Mouse (Mus musculus) heart, embryonic 12.5 days (tissue): ENCODE results near the gene Wdr47. TPM values are rescaled to one million over a fixed set of nuclear protein-coding genes. Genes with fewer than 3 reads are reported as not detected.
"Not testable (repeated sequence)": the region's sequence is repeated elsewhere in the genome, so short reads cannot be mapped to it uniquely, and the experiment has no call there.

Experiments used
- ATAC-seq: fragments of 200-750 bp; cut with Nextera tagmentation; 2 replicates; pipeline ENCODE4 v1.8.0; 2017; ENCODE audit warnings: moderate TSS enrichment, moderate library complexity; ENCODE audit not compliant: insufficient number of reproducible peaks, low FRiP score
- H3K27ac ChIP-seq: fragments of 300-500 bp; sonication (generic); 2 replicates; pipeline ENCODE4 v1.5.1; 2016; ENCODE audit warnings: mild to moderate bottlenecking, moderate library complexity; ENCODE audit not compliant: poor library complexity, severe bottlenecking
- H3K27me3 ChIP-seq: fragments of 300-500 bp; sonication (generic); replicated peaks from 2 replicates; pipeline ENCODE4 v1.6.1; 2016; ENCODE audit warnings: mild to moderate bottlenecking, moderate library complexity
- H3K36me3 ChIP-seq: fragments of 300-500 bp; sonication (generic); 2 replicates; pipeline ENCODE4 v1.6.1; 2016; ENCODE audit warnings: mild to moderate bottlenecking, moderate library complexity
- H3K4me1 ChIP-seq: fragments of 300-500 bp; sonication (generic); replicated peaks from 2 replicates; pipeline ENCODE4 v1.6.1; 2016; ENCODE audit warnings: mild to moderate bottlenecking
- H3K4me2 ChIP-seq: fragments of 300-500 bp; sonication (generic); 2 replicates; pipeline ENCODE4 v1.6.1; 2016; ENCODE audit warnings: mild to moderate bottlenecking, moderate library complexity
- H3K4me3 ChIP-seq: fragments of 300-500 bp; sonication (generic); 2 replicates; pipeline ENCODE4 v1.5.1; 2016; ENCODE audit warnings: mild to moderate bottlenecking
- H3K9ac ChIP-seq: fragments of 300-500 bp; sonication (generic); 2 replicates; pipeline ENCODE4 v1.6.1; 2016; ENCODE audit warnings: mild to moderate bottlenecking, moderate library complexity
- H3K9me3 ChIP-seq: fragments of 300-500 bp; sonication (generic); replicated peaks from 2 replicates; pipeline ENCODE4 v1.6.1; 2016; ENCODE audit warnings: mild to moderate bottlenecking, moderate library complexity
- WGBS: fragments of 180-500 bp; shearing (Covaris S2); methylation state at CpG from one replicate; pipeline ENCODE4 v1.1.7; 2016; 5-methylcytosine and 5-hydroxymethylcytosine counted together
- microRNA-seq: library from miRNA; unstranded; fragments of <30 nt; microRNA quantifications from one replicate; pipeline ENCODE4, GENCODE M21; 2017
- polyA plus RNA-seq: library from polyadenylated mRNA; unstranded; fragments of >200 nt; fragmentation: Nextera tagmentation; extraction: Ambion mirVana; gene quantifications from 2 replicates; pipeline ENCODE4 v1.2.1, GENCODE M21; 2016

The Wdr47 gene
- polyA plus RNA-seq, 1 experiment from 2014 or later, result 9.8 TPM

DNA sequence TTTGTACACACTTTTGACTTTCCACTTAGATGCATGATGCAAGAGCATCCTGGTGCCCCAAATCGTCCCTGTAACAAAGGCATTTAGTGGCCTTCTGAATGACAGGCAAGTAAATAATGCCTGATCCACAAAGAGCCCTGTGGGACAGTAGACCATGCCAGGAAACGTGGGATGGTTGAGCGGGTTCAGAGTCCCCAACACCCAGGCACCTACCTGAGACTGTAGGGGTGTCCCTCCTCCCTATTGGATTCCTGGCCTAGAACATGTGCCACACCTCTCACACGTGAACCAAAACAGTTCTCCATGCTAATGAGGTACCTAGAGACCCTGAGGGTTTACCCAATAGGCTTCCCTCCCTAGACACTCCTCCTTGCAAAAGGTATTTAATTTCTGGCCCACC lies 89.9 kb downstream of the Wdr47 start:
- no peak for ATAC-seq
- no peak overlapping the region for H3K9ac ChIP-seq
- H3K4me2 ChIP-seq, result no peak overlapping the region
- 83% methylated on average over 4 of the region's 4 CpGs for WGBS
- no peaks in the 10 kb centered on the region for H3K4me1 ChIP-seq
- H3K27ac ChIP-seq, result no peak overlapping the region
- no peaks in the 10 kb centered on the region for H3K9me3 ChIP-seq
- peaks cover 83% of the 10 kb centered on the region for H3K36me3 ChIP-seq
- no peaks in the 10 kb centered on the region for H3K27me3 ChIP-seq
- H3K4me3 ChIP-seq, result no peak overlapping the region

DNA sequence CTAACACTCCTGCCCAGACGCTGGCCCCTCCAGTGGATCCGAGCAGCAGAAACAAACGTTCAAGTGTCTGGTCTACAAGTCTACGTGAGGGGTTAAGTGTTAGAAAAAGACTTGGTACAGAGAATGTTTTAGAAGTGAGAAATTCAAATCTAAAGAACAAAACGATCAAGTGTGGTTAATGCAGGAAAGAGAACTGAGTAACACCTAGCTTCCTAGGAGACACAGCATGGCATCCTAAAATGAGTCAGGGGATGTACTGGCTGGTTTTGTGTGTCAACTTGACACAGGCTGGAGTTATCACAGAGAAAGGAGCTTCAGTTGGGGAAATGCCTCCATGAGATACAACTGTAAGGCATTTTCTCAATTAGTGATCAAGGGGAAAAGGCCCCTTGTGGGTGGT lies 92.5 kb downstream of the Wdr47 start:
- not testable (repeated sequence) for H3K27me3 ChIP-seq, H3K4me3 ChIP-seq, H3K27ac ChIP-seq, H3K4me2 ChIP-seq, H3K9me3 ChIP-seq, ATAC-seq, H3K9ac ChIP-seq, H3K4me1 ChIP-seq
- 90% methylated on average over 5 of the region's 5 CpGs for WGBS
- peaks cover 80% of the 10 kb centered on the region for H3K36me3 ChIP-seq

DNA sequence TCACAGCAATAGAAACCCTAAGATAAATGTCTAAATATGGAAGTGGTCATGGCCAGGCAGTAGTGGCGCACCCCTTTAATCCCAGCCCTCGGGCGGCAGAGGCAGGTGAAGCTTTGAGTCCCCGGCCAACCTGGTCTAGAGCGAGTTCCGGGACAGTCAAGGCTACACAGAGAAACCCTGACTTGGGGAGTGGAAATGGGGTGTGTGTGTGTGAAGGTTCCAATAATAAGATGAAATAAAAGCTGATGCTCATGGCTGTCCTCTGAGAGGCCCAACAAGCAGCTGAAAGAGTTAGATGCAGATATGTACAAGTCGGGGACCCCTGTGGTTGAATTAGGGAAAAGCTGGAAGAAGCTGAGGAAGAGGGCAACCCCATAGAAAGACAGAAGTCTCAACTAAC lies 94.6 kb downstream of the Wdr47 start:
- H3K4me2 ChIP-seq, result no peak overlapping the region
- peaks cover 76% of the 10 kb centered on the region for H3K36me3 ChIP-seq
- no peak overlapping the region for H3K27ac ChIP-seq
- no peaks in the 10 kb centered on the region for H3K27me3 ChIP-seq
- WGBS, result 95% methylated on average over 7 of the region's 7 CpGs
- no peaks in the 10 kb centered on the region for H3K9me3 ChIP-seq
- ATAC-seq, result no peak
- H3K9ac ChIP-seq, result no peak overlapping the region
- H3K4me1 ChIP-seq, result no peaks in the 10 kb centered on the region
- no peak overlapping the region for H3K4me3 ChIP-seq

DNA sequence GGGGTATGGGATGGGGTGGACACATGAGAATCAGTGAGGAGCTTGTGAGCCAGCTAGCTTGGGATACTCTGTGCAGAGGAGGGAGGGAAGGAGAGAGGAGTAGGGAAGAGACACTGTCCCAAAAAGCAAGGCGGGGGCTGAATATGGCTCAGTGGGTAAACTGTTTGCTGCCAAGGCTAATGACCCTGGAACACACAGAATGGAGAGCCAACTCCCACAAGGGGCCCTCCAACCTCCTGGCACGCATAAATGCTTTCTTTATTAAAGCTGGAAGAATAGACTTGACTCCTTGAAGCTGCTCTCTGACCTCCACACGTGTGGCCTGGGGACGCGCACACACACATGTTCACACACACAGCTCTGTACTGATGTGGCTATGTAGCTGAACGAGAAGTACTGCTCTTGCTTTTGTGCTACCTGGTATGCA lies 97.9 kb downstream of the Wdr47 start:
- H3K9me3 ChIP-seq, result no peaks in the 10 kb centered on the region
- H3K36me3 ChIP-seq, result peaks cover 54% of the 10 kb centered on the region
- 86% methylated on average over 6 of the region's 6 CpGs for WGBS
- no peaks in the 10 kb centered on the region for H3K27me3 ChIP-seq
- no peaks in the 10 kb centered on the region for H3K4me1 ChIP-seq
- H3K9ac ChIP-seq, result no peak overlapping the region
- H3K4me3 ChIP-seq, result no peak overlapping the region
- ATAC-seq, result no peak
- no peak overlapping the region for H3K4me2 ChIP-seq
- no peak overlapping the region for H3K27ac ChIP-seq

DNA sequence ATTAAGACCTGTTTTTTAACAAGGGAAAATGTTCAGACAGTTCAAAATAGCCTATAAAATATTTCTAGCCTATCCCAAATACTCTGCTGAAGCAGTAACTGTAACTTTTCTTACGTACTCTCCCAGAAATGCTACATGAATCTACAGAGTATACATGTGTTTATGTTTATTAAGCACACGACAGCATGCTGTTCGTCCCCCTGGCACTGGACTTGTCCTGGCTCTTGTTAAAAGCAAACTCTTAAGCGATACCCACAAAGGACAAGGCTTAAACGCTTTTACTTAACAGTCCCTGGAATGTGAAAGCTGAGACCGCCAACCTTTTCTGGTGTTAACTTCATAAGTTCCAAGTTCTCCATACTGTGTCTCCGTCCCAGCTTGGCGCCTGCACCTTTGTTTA lies 98.4 kb downstream of the Wdr47 start:
- Histone ChIP-seq H3K9me3 (no peaks in the 10 kb centered on the region), H3K36me3 (peaks cover 54% of the 10 kb centered on the region), H3K4me3 (no peak overlapping the region), H3K27ac (no peak overlapping the region), H3K9ac (no peak overlapping the region), H3K4me2 (no peak overlapping the region), H3K27me3 (no peaks in the 10 kb centered on the region), H3K4me1 (no peaks in the 10 kb centered on the region)
- WGBS, result 85% methylated on average over 8 of the region's 8 CpGs
- no peak for ATAC-seq

DNA sequence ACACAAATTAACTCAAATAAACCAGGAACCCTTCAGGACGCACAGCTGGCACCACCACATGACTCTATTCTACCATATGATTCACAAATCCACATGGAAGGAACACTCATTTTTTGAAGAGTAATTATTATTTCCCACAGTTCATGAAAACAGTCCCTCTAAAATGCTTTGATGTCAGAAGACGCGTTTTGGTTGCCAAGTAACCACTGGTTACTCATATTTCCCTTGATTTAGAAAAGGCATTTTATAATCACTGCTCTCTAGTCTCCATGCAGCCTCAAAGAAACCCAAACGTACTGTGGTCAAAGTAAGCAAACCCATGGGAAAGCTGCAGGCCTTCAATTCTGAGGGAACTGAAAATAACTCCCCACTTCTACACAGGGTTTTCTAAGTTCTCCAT lies 98.9 kb downstream of the Wdr47 start:
- Histone ChIP-seq H3K27ac (no peak overlapping the region), H3K36me3 (peaks cover 57% of the 10 kb centered on the region), H3K9ac (no peak overlapping the region), H3K4me1 (no peaks in the 10 kb centered on the region), H3K4me3 (no peak overlapping the region), H3K27me3 (no peaks in the 10 kb centered on the region), H3K9me3 (no peaks in the 10 kb centered on the region), H3K4me2 (no peak overlapping the region)
- no peak for ATAC-seq
- WGBS, result 86% methylated on average over 4 of the region's 4 CpGs

DNA sequence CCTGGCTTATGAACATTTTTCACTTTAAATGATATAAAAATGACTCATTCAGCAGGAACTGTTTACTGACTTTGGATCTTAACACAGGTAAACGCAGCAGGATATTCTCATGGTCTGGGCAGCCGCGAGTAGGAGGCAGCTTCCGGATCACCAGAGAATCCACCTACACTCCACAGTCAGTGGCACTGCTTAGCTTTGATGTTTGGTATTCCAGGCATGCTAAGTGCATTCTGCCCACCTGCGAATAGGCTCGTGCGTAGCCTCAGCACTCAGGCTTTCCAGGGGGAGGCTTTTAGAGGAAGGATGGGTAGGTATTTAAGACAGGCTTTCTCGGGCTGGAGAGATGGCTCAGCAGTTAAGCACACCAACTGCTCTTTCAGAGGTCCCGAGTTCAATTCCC lies 103.2 kb downstream of the Wdr47 start:
- Histone ChIP-seq H3K27ac (no peak overlapping the region), H3K27me3 (no peaks in the 10 kb centered on the region), H3K9ac (no peak overlapping the region), H3K4me1 (no peaks in the 10 kb centered on the region), H3K4me3 (no peak overlapping the region), H3K9me3 (no peaks in the 10 kb centered on the region), H3K4me2 (no peak overlapping the region), H3K36me3 (peaks cover 56% of the 10 kb centered on the region)
- WGBS, result 71% methylated on average over 9 of the region's 9 CpGs
- ATAC-seq, result no peak

Small RNAs within 50 kb of the gene (microRNA-seq; reads per million reads assigned to microRNA genes)
- not detected for gene Gm22860

Other genes with a start within 250 kb of the Wdr47 start
- 35.1 and 39.8 TPM in 2 replicates for gene Mybphl, start 226.4 kb upstream of the Wdr47 start, polyA plus RNA-seq
- 26.4 and 27.3 TPM in 2 replicates for gene Psrc1, start 207.4 kb upstream of the Wdr47 start, polyA plus RNA-seq
- gene Celsr2, start 175.7 kb upstream of the Wdr47 start, polyA plus RNA-seq, result 2.3 and 3.6 TPM in 2 replicates
- 95.8 and 98.1 TPM in 2 replicates for gene Sars, start 146.1 kb upstream of the Wdr47 start, polyA plus RNA-seq
- gene 1700013F07Rik, start 57.1 kb upstream of the Wdr47 start, polyA plus RNA-seq, result not detected in 2 replicates
- gene 5330417C22Rik, start 54.7 kb upstream of the Wdr47 start, polyA plus RNA-seq, result 0.46 and 0.85 TPM in 2 replicates
- 33.8 and 34.8 TPM in 2 replicates for gene Tmem167b, start 28.8 kb upstream of the Wdr47 start, polyA plus RNA-seq
- gene Taf13, start 19.6 kb upstream of the Wdr47 start, polyA plus RNA-seq, result 28.9 and 33.1 TPM in 2 replicates
- gene Clcc1, start 62.6 kb downstream of the Wdr47 start, polyA plus RNA-seq, result 46.0 and 46.7 TPM in 2 replicates
- 33.9 and 34.6 TPM in 2 replicates for gene Gpsm2, start 131.0 kb downstream of the Wdr47 start, polyA plus RNA-seq
- not detected in 2 replicates for gene Aknad1, start 148.4 kb downstream of the Wdr47 start, polyA plus RNA-seq
- gene Stxbp3, start 249.2 kb downstream of the Wdr47 start, polyA plus RNA-seq, result 27.3 and 27.8 TPM in 2 replicates